Mouse (Mus musculus): ENCODE measurements around the gene Macrod2. TPM values are rescaled to one million over a fixed set of nuclear protein-coding genes. Genes with fewer than 3 reads are reported as not detected.
A peak's percentile ranks its signal among the peaks of the same experiment; 100 is the strongest.

The Macrod2 gene
- polyA plus RNA-seq, 1 experiment from 2014 or later: 31.1 TPM

DNA sequence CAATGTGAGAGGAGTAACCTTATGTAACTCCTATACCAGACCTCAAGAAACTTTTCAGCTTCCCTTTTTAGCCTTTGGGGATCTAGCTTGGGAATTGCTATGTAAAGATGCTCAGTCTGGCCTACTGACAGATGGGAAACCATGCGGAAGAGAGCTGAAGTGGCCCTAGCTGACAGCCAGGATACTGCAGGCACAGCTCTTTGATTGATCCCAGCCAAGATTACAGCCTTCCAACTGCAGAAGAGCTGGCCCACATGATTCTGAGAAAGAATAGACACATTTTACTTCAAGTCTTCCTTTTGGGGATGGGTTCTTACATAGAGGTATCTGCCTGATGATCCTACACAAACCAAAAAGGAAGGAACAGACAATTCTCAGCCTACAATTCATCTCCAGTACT is 387.9 kb downstream of the Macrod2 start:
- Histone ChIP-seq H3K27me3 (ENCODE audit: insufficient read depth, low read length) (no peaks in the 10 kb centered on the region), H3K4me3 (ENCODE audit: low read depth, low read length) (no peak overlapping the region), H3K4me2 (no peak overlapping the region), H3K4me1 (ENCODE audit: insufficient read depth) (no peaks in the 10 kb centered on the region), H3K9me3 (ENCODE audit: low read depth, low read length) (no peaks in the 10 kb centered on the region), H3K27ac (ENCODE audit: low read depth) (no peak overlapping the region), H3K9ac (no peak overlapping the region), H3K36me3 (ENCODE audit: insufficient read depth) (no peaks in the 10 kb centered on the region)
- peak; percentile 16; the same call in 1 of the 2 replicates for TF ChIP-seq CTCF (IDR thresholded peaks at IDR 0.05; ENCODE audit: low read depth)
- WGBS: 43% methylated on average over 1 of the region's 1 CpGs
- DNase-seq (no peak), ATAC-seq (ENCODE audit: insufficient read depth) (peak; percentile 21; the same call in 1 of the 2 replicates)

- Histone ChIP-seq H3K27ac (ENCODE audit: low read depth) (no peak overlapping the region), H3K4me2 (no peak overlapping the region), H3K27me3 (ENCODE audit: insufficient read depth, low read length) (no peaks in the 10 kb centered on the region), H3K9ac (no peak overlapping the region), H3K4me3 (ENCODE audit: low read depth, low read length) (no peak overlapping the region), H3K36me3 (ENCODE audit: insufficient read depth) (no peaks in the 10 kb centered on the region), H3K9me3 (ENCODE audit: low read depth, low read length) (no peaks in the 10 kb centered on the region), H3K4me1 (ENCODE audit: insufficient read depth) (no peaks in the 10 kb centered on the region)
- DNase-seq (no peak), ATAC-seq (ENCODE audit: insufficient read depth) (no peak)
- TF ChIP-seq CTCF (IDR thresholded peaks at IDR 0.05; ENCODE audit: low read depth): no peak
- WGBS: 89% methylated on average over 2 of the region's 2 CpGs
Observed at GRCm38 (mm10) chr2:140784626-140785025, 389.5 kb downstream of the Macrod2 start.

DNA sequence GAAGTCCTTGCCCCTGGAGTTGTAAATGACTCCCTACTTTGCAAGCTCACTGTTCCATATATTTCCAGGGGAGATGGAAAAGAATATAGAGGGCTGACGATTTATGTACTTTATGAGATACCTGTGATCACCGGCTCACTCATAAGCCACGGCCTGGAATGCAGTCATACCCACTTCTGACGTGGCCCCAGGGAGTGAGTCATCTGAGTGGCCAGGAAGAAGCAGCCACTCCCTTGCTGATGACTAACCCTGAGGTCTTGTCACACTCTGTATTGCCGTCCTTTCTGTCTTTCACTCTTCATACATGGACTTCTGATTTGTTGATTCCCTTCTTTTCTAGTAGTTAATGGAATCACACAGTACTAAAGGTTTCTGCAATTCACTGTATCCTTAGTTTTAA is 395.3 kb downstream of the Macrod2 start:
- Histone ChIP-seq H3K27me3 (ENCODE audit: insufficient read depth, low read length) (no peaks in the 10 kb centered on the region), H3K36me3 (ENCODE audit: insufficient read depth) (no peaks in the 10 kb centered on the region), H3K27ac (ENCODE audit: low read depth) (no peak overlapping the region), H3K4me1 (ENCODE audit: insufficient read depth) (no peaks in the 10 kb centered on the region), H3K9me3 (ENCODE audit: low read depth, low read length) (no peaks in the 10 kb centered on the region), H3K9ac (no peak overlapping the region), H3K4me2 (no peak overlapping the region), H3K4me3 (ENCODE audit: low read depth, low read length) (no peak overlapping the region)
- 42% methylated on average over 5 of the region's 5 CpGs for WGBS
- no peak for DNase-seq
- no peak for TF ChIP-seq CTCF (IDR thresholded peaks at IDR 0.05; ENCODE audit: low read depth)
- ATAC-seq (ENCODE audit: insufficient read depth): no peak

DNA sequence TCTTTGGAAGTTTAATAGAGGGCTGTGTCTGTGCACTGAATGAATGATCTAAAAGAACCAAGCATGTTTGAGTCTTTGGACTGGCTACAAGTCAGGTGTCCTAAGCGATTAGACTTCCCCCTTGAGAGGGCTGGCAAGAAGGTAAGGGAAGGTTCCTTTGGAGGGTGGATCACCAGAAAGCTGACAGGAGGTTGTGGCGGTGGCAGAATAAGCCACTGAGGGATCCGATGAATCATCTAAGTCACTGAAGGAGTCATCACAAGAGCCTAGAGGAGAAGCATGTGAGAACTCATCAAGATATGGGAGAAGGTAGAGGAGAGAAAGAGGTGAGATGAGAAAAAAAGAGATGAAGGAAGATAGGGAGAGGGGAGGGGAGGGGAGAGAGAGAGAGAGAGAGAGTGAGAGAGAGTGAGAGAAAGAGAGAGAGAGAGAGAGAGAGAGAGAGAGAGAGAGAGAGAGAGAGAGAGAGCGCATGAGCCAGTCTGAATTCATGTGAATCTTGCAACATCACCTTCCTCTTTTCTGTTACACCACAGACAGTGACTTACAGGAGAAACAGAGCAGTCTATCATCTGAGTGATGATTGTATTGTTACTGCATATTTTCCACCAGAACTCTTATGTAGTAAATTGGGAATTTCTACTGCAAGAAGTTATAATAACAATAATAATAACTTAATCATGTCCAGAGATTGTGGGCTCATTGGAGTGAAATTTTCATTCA is 398.9 kb downstream of the Macrod2 start:
- no peak for ATAC-seq (ENCODE audit: insufficient read depth)
- TF ChIP-seq CTCF (IDR thresholded peaks at IDR 0.05; ENCODE audit: low read depth): no peak
- no peaks in the 10 kb centered on the region for H3K27me3 ChIP-seq (ENCODE audit: insufficient read depth, low read length)
- H3K9me3 ChIP-seq (ENCODE audit: low read depth, low read length): no peaks in the 10 kb centered on the region
- no peak for DNase-seq
- H3K9ac ChIP-seq: no peak overlapping the region
- no peak overlapping the region for H3K27ac ChIP-seq (ENCODE audit: low read depth)
- H3K4me3 ChIP-seq (ENCODE audit: low read depth, low read length): no peak overlapping the region
- H3K4me1 ChIP-seq (ENCODE audit: insufficient read depth): no peaks in the 10 kb centered on the region
- no peak overlapping the region for H3K4me2 ChIP-seq
- WGBS: 79% methylated on average over 4 of the region's 4 CpGs
- H3K36me3 ChIP-seq (ENCODE audit: insufficient read depth): no peaks in the 10 kb centered on the region

DNA sequence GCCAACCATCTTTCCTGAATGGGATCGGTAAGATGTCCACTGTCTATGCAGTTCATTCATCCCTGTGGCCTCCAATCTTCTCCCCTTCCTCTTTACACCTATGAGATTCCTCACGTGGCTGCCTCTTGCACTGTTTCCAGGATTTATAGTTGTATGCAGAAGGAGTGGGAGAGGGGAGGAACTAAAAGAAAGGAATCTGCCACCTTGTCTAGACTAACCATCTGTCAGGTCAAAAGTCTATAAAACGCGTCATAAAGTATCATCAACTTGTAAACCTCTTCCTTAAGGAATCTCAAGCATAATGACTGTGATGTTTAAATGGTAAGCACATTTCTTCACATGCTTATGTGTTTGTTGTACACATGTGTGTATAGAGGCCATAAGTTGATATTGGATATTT is 416.6 kb downstream of the Macrod2 start:
- Histone ChIP-seq H3K27ac (ENCODE audit: low read depth) (no peak overlapping the region), H3K4me2 (no peak overlapping the region), H3K27me3 (ENCODE audit: insufficient read depth, low read length) (no peaks in the 10 kb centered on the region), H3K4me1 (ENCODE audit: insufficient read depth) (no peaks in the 10 kb centered on the region), H3K9ac (no peak overlapping the region), H3K36me3 (ENCODE audit: insufficient read depth) (no peaks in the 10 kb centered on the region), H3K4me3 (ENCODE audit: low read depth, low read length) (no peak overlapping the region), H3K9me3 (ENCODE audit: low read depth, low read length) (no peaks in the 10 kb centered on the region)
- DNase-seq (no peak), ATAC-seq (ENCODE audit: insufficient read depth) (no peak)
- 81% methylated on average over 4 of the region's 4 CpGs for WGBS
- no peak for TF ChIP-seq CTCF (IDR thresholded peaks at IDR 0.05; ENCODE audit: low read depth)

GRCm38 (mm10) chr2:140819391-140820120 is 424.4 kb downstream of the Macrod2 start:
- H3K27ac ChIP-seq (ENCODE audit: low read depth): no peak overlapping the region
- no peak for TF ChIP-seq CTCF (IDR thresholded peaks at IDR 0.05; ENCODE audit: low read depth)
- H3K9me3 ChIP-seq (ENCODE audit: low read depth, low read length): no peaks in the 10 kb centered on the region
- H3K4me2 ChIP-seq: no peak overlapping the region
- no peaks in the 10 kb centered on the region for H3K27me3 ChIP-seq (ENCODE audit: insufficient read depth, low read length)
- H3K36me3 ChIP-seq (ENCODE audit: insufficient read depth): no peaks in the 10 kb centered on the region
- no peaks in the 10 kb centered on the region for H3K4me1 ChIP-seq (ENCODE audit: insufficient read depth)
- DNase-seq (peak; percentile 46), ATAC-seq (ENCODE audit: insufficient read depth) (peak; percentile 78)
- no peak overlapping the region for H3K9ac ChIP-seq
- WGBS: 5% methylated on average over 2 of the region's 2 CpGs
- H3K4me3 ChIP-seq (ENCODE audit: low read depth, low read length): no peak overlapping the region

- H3K27me3 ChIP-seq (ENCODE audit: insufficient read depth, low read length): no peaks in the 10 kb centered on the region
- no peak overlapping the region for H3K4me2 ChIP-seq
- no peaks in the 10 kb centered on the region for H3K9me3 ChIP-seq (ENCODE audit: low read depth, low read length)
- H3K9ac ChIP-seq: no peak overlapping the region
- no peak overlapping the region for H3K27ac ChIP-seq (ENCODE audit: low read depth)
- ATAC-seq (ENCODE audit: insufficient read depth) (no peak), DNase-seq (no peak)
- 86% methylated on average over 3 of the region's 3 CpGs for WGBS
- H3K4me3 ChIP-seq (ENCODE audit: low read depth, low read length): no peak overlapping the region
- TF ChIP-seq CTCF (IDR thresholded peaks at IDR 0.05; ENCODE audit: low read depth): no peak
- no peaks in the 10 kb centered on the region for H3K4me1 ChIP-seq (ENCODE audit: insufficient read depth)
- no peaks in the 10 kb centered on the region for H3K36me3 ChIP-seq (ENCODE audit: insufficient read depth)
Observed at GRCm38 (mm10) chr2:140822378-140822777, 427.3 kb downstream of the Macrod2 start.
